Mouse (Mus musculus) v-Abl transformed pro-B cells (cell line): ENCODE measurements around the gene Fam185a.

ENCODE experiments used
- in situ Hi-C, 2 experiments: fragments of 400-800 bp; cut with MboI; formaldehyde crosslinking; loops; one replicate each; pipeline ENCODE4 v1.15.1; 2025; ENCODE audit not compliant: unreplicated experiment in 2 of 2

The Fam185a gene

DNA sequence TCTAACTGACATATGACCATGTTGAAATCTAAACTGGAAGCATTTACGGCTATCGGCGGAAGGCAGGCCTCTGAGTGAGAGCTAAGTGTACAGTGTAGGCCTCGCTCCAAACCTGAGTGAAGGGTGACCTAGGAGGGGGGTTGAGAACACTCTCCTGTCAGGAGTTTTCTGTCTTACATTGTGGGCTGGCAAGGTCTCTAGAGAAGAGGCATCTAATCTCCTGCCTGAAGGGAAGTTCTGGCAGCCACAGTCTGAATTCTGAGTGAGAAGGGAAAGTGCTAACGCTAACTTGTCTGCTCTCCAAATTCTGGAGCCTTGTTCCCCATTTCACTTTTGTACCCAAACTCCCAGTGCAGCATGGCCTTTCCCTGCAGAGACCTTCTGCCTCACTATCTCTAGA, 63.7 kb downstream of the Fam185a start:
- in situ Hi-C loops = no loop called here

DNA sequence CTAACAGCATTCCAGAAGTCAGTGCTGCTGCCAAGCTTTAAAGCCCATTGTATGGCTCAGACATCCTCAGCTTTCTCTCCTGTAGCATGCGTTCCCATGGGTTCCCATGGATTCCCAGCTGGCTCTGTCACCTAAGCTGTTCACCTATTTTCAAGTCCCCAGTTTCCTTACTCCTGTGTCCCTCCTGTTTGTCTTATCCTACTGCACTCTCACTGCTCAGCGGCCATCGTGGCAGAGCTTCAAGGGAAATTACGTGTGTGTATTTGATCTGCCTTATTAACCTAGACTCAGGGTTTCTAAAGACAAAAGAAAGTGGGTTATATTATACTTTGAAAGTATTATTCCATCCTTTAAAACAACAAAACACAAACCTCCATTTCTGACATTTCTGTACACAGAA, 64.4 kb downstream of the Fam185a start:
- in situ Hi-C loops = no loop called here

DNA sequence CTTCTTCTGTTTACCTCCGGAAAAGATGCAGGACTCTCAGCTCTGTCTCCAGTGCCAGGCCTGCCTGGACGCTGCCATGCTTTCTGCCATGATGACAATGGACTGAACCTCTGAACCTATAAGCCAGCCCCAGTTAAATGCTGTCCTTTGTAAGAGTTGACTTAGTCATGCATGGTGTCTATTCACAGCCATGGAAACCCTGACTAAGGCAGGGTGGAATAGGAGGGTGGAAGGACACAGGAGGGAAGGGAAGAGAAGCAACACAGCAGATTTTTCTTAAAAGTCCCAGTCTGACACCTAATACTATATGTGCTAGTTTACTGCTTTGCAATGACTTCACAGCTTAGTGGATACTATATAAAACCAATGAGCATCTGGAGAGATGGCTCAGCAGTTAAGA, 66.7 kb downstream of the Fam185a start:
- in situ Hi-C loops = no loop called here

GRCm38 (mm10) chr5:21492213-21492612, 67.5 kb downstream of the Fam185a start:
- in situ Hi-C loops = no loop called here

GRCm38 (mm10) chr5:21493294-21493999, 68.7 kb downstream of the Fam185a start:
- in situ Hi-C loops = no loop called here

- in situ Hi-C loops = no loop called here
These were observed 70.0 kb downstream of the Fam185a start for GRCm38 (mm10) chr5:21494781-21495180.

DNA sequence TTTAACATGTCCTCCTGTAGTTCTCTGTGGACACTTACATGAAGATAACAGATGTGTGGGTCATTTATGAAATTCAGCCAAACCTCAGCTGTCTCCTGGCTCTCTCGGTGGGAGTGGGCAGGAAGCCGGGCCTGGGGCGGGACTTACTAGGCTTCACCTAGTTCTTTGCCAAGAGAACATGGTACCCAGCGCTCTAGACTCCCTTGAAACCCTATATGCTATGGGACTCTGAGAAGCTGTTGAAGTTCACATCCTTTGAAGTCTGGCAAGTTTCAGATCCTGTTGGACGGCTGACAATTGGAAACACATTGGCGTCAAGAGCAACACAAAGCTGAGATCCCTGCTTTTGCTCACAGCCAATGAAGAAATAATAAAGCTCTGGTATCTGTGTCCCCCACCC, 71.6 kb downstream of the Fam185a start:
- in situ Hi-C loops = no loop called here

DNA sequence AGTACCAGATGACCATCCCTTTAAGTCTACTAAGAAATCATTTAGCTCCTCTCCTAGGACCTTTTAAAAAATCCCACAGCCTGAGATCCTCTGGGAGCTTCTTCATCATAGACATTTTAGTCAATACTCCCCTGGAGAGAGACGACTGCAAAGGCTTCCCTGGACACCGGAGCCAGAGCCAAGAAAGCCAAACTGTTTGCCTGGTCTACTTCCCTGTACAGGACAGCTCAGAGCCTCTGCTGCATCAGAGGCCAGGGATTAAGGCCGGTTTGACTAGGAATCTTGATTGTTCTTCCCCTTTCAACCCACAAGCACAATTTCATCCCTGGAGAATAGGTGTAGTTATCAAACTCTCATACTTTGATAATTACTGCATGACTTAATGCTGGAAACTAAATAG, 72.1 kb downstream of the Fam185a start:
- in situ Hi-C loops = no loop called here

DNA sequence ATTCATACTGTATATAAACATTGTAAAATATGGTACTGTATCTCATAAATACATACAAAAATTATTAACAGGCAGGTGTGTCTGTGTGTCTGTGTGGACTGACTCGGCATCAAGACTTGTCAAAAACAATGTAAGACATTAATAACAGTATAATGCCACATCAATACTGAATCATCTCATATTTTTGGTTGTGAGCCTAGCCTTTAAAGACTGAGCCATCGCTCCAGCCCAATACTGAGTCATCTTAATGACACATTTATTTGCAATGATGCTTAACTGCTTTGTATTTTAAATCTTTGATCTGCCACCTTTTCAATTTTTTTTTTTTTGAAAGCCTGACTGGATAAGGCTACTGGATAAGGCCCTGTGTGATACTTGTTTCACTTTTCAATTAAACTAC, 73.7 kb downstream of the Fam185a start:
- in situ Hi-C loops = no loop called here

DNA sequence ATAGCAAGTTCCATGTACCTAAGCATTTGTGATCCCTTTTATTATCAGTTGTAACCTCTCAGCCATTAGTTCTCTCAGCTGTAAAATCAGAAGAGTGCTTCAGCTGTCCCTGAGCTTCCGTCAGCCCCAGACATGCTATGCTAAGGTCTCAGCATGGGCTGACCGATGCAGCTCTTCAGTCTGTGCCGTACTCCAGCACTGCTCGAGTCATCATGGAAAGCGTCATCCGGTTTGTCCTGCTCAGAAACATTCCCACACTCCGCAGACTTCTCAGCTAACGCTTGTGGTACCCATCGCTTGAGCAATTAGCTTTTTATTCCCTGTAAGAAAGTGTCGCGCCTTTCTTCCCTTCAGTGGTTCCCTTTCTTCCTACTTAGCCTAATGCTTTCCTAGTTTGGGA, 74.2 kb downstream of the Fam185a start:
- in situ Hi-C loops = no loop called here

- in situ Hi-C loops = no loop called here
These were observed 75.4 kb downstream of the Fam185a start for GRCm38 (mm10) chr5:21500133-21500532.

DNA sequence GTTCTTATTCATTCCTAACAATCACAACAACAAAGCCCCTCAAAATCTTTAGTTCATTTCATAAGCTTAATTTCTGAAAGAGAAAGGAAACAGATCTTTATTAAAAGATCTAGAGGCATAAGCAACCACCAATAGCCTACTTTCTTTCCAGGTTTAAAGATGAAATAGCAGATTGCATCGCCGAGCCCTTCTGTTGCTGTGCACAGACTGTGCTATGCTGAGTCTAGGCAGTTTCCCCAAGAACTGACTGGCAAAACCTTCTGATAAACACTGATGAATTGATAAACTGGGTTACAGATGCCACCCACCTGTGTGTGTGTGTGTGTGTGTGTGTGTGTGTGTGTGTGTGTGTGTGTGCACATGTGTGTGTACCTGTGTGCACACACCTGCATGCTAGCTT, 76.2 kb downstream of the Fam185a start:
- in situ Hi-C loops = no loop called here

DNA sequence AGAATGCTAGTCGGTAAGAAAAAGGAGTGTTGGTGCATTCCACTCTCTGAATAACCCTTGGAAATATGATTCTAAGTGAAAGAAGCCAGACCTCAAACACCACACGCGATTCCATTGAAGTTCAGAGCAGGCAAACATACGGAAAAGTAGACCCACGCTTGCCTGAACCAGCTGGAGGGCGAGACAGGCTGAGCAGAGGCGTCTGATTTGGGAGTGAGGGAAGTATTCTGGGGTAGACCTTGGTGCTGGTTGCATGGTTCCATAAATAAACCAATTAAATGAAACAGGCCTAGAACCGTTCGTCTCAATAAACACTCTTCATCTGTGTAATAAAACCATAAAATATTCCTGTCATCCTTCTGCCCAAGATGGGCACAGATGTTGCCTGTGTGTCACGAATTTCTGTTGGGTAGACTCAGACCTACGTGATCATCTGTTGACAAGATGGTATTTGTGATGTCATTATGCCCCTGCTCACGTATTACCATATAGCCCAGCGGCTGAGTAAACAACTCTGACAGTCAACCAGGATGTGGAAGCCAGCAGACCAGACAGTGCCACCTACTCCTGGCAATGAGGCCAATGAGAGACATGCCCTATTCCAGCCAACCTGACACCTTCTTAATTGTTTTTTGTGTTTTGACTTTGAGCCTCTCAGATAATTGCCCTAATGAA, 78.3 kb downstream of the Fam185a start:
- in situ Hi-C loops = no loop called here

DNA sequence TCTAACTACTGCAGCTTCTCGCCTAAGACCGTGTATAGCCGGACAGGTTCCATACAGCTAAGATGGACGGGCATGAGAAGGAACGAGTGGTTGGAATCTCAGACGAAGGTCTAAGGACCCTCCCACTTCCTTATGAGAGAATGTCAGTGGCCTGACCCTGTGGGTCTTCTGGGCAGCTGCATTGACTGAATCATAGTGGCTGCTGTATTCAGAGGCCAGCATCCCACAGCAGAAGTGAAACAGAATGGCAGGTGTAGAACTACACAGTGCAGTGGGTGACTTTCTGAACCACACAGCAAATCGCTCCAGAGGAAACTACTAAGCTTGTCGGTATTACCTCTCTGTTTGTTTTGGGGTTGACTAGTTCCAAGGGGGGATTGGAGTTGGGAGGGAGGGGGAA, 80.4 kb downstream of the Fam185a start:
- in situ Hi-C loops = no loop called here

DNA sequence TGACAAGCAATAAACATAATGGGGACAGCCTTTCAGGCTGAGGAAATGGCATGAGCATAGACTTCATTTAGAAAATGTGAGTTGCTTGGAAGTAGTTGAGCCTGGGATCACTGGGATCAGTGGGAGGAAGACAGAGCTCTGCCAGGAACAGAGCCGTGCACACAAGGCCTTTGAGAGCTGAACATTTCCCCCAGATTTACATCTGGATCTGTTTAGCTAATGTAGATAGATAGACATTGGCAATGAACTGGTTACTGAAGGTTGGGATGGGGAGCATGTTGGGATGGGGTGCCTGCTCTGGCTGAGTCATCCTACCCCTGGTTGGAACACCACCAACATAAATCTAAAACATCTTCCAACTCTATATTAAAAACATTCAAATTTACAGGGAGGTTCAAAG, 82.1 kb downstream of the Fam185a start:
- in situ Hi-C loops = no loop called here

GRCm38 (mm10) chr5:21509801-21510200, 85.0 kb downstream of the Fam185a start:
- in situ Hi-C loops = no loop called here

DNA sequence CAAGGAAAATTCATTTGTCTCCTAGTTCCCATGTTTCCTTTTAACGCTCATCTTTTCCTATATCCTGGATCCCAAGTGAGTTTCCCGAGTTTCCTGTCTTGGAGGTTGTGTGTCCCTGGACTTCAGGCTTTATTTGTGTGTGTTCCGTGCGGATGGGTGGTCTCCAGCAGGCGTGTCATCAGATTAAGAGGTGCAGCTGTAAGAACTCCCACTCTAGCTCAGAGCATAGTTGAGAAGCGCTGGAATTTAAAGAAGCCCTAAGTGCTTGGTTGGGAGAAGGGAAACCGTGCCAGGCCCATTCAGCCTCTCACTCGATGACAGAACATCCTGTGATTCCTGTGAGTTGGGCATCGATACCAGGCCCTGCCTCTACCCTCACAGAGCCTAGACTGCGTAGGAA, 88.6 kb downstream of the Fam185a start:
- in situ Hi-C loops = no loop called here

DNA sequence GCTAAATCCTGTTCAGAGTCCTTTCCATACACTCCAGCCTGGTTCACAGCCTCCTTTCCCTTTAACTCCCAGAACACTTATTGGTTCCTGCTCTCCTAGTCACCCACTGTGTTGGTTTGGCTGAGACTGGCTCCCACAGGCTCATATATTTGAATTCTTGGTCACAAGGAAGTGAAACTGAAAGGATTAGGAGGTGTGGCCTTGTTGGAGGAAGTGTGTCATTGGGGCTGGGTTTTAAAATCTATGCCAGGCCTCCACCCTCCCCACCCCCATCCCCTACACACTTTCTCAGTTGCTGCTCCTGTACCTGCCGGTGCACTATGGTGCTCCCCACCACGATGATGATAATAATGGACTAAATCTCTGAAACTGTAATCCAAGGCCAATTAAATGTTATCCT, 92.8 kb downstream of the Fam185a start:
- in situ Hi-C loops = no loop called here

GRCm38 (mm10) chr5:21518207-21518606, 93.4 kb downstream of the Fam185a start:
- in situ Hi-C loops = no loop called here

DNA sequence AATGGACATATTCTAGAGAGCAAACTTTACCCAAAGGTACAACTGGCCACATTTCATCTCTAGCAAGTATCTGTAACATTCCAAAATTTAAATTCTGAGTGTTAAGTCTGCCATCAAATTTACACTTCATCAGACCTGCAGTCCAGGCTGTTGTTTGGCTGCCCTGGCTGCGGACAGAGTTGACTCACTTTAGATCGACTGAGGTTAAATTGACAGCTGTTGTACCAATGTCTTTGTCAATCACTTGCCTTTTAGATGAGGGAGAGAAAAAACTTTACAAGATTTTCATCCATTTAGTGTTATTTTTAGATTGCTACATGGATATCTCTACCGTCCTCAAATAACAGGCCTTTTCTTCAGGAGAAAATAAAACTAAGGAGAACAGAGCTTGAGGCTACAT, 94.4 kb downstream of the Fam185a start:
- in situ Hi-C loops = no loop called here

GRCm38 (mm10) chr5:21526835-21527485, 102.2 kb downstream of the Fam185a start:
- in situ Hi-C loops = loop anchor here in 1 of 2 experiments (5.0 kb wide), 1 partner anchor 45 kb away; no protein-coding TSS in a partner anchor

DNA sequence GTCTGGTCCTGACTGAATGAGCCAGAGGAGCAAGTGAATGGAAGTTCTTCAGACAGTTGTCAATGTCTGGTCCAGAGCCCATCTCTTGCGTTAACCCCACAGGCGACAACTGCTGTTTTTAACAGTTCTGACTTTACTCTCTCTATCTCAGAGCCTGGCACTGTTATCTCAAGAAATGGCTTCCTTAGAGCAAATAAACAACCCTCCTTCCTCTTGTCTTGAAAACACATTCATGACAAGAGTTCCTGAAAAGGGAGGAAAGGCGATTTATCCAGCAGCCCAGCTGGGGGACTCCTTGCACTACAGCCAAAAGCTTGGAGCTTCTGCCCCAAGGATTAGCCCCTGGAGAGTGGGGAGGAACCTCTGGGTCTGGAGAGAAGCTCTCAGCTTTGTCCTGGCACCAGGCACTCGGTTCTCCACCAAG, 102.7 kb downstream of the Fam185a start:
- in situ Hi-C loops = loop anchor here in 1 of 2 experiments (5.0 kb wide), 1 partner anchor 45 kb away; no protein-coding TSS in a partner anchor
